Mouse (Mus musculus) myocyte (in vitro differentiated cells): ENCODE results near the gene Cmklr1.

Source experiments
- CEBPB ChIP-seq: IDR thresholded peaks from 2 replicates; pipeline ENCODE4 v1.6.1; 2011; ENCODE audit warnings: mild to moderate bottlenecking, moderate library complexity; ENCODE audit not compliant: poor library complexity, insufficient read depth, severe bottlenecking
- E2F4 ChIP-seq: IDR thresholded peaks from one replicate; pipeline ENCODE4 v1.6.1; 2011; ENCODE audit warnings: mild to moderate bottlenecking, control low read depth, moderate library complexity; ENCODE audit not compliant: insufficient read depth
- MAX ChIP-seq: IDR thresholded peaks from one replicate; pipeline ENCODE4 v1.6.1; 2011; ENCODE audit warnings: low read depth, mild to moderate bottlenecking, control low read depth
- MYOD1 ChIP-seq, 3 experiments: IDR thresholded peaks; one replicate each; pipeline ENCODE4 v1.6.1; 2011; ENCODE audit warnings: control low read depth in 2 of 3, low read depth in 2 of 3, mild to moderate bottlenecking in 2 of 3, moderate library complexity in 1 of 3; ENCODE audit not compliant: insufficient read length in 2 of 3, control insufficient read depth in 1 of 3
- MYOG ChIP-seq, 3 experiments: IDR thresholded peaks; one replicate each; pipeline ENCODE4 v1.6.1; 2011; ENCODE audit warnings: control low read depth in 2 of 3, low read depth in 2 of 3, mild to moderate bottlenecking in 2 of 3; ENCODE audit not compliant: insufficient read length in 2 of 3, control insufficient read depth in 1 of 3, insufficient read depth in 1 of 3
- POLR2A ChIP-seq: IDR thresholded peaks from one replicate; pipeline ENCODE4 v1.6.1; 2011; ENCODE audit warnings: low read depth, mild to moderate bottlenecking, control low read depth, moderate library complexity; ENCODE audit not compliant: insufficient read length
- POLR2AphosphoS2 ChIP-seq: IDR thresholded peaks from one replicate; pipeline ENCODE4 v1.6.1; 2011; ENCODE audit warnings: low read depth, control low read depth; ENCODE audit not compliant: insufficient read length
- REST ChIP-seq: IDR thresholded peaks from one replicate; pipeline ENCODE4 v1.6.1; 2011; ENCODE audit warnings: mild to moderate bottlenecking, control low read depth, moderate library complexity; ENCODE audit not compliant: insufficient read depth, insufficient read length
- SRF ChIP-seq: IDR thresholded peaks from one replicate; pipeline ENCODE4 v1.6.1; 2011; ENCODE audit warnings: low read depth; ENCODE audit not compliant: control insufficient read depth, insufficient read length
- TCF12 ChIP-seq: IDR thresholded peaks from one replicate; pipeline ENCODE4 v1.6.1; 2011; ENCODE audit warnings: mild to moderate bottlenecking, control low read depth; ENCODE audit not compliant: poor library complexity, insufficient read depth, severe bottlenecking
- TCF3 ChIP-seq: IDR thresholded peaks from one replicate; pipeline ENCODE4 v1.6.1; 2011; ENCODE audit warnings: low read depth, control low read depth; ENCODE audit not compliant: insufficient read length
- USF1 ChIP-seq: IDR thresholded peaks from one replicate; pipeline ENCODE4 v1.6.1; 2011; ENCODE audit warnings: low read depth, mild to moderate bottlenecking, control low read depth, moderate library complexity

DNA sequence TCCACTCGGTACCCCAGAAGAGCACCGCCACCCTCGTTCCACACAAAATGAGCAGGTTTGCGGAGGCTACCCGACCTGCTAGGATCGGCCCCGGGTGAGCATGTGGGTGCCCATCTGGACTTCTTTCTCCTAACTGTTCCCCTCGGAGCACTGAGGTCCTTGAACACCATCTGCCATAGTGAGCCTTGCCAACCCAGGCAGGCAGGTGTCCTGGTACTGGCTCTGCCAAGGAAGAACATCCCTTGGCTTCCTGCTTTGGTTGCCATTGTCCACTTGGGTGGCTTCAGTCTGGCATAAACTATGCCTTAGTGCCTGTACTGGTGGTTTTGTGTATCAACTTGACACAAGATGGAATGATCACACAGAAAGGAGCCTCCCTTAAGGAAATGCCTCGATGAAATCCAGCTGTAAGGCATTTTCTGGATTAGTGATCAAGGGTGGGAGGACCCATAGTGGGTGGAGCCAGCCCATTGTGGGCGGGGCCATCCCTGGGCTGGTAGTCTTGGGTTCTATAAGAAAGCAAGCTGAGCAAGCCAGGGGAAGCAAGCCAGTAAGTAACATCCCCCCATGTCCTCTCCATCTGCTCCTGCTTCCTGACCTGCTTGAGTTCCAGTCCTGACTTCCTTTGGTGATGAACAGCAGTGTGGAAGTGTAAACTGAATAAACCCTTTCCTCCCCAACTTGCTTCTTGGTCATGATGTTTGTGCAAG, 28.7 kb upstream of the Cmklr1 start:
- TF ChIP-seq POLR2A (no peak), E2F4 (no peak), SRF (no peak), MAX (no peak), REST (no peak), MYOG (IDR thresholded peaks at IDR 0.05; ENCODE audit: control insufficient read depth in 1 of 3, insufficient read depth in 1 of 3, insufficient read length in 2 of 3, low read depth in 2 of 3) (no peak), POLR2AphosphoS2 (no peak), USF1 (no peak), CEBPB (no peak), MYOD1 (IDR thresholded peaks at IDR 0.05; ENCODE audit: control insufficient read depth in 1 of 3, insufficient read length in 2 of 3, low read depth in 2 of 3) (no peak), TCF12 (no peak), TCF3 (no peak)
